Mouse (Mus musculus): Measurements from ENCODE around the gene Hbq1b. TPM values are rescaled to one million over a fixed set of nuclear protein-coding genes. Genes with fewer than 3 reads are reported as not detected.

The Hbq1b gene
- 1 to 10 TPM; 1.6 to 4.3 TPM for total RNA-seq (2021)

- DNase-seq (ENCODE audit: extremely low spot score in 1 of 2, low spot score in 1 of 2): peak; percentile 69 to 81
Observed at GRCm38 (mm10) chr11:32286695-32287492, at the start of gene Hbq1b. Hbq1b (plus strand) TSS chr11:32286965.

- no peak for DNase-seq (ENCODE audit: extremely low spot score in 1 of 2, low spot score in 1 of 2)
Observed at GRCm38 (mm10) chr11:32237411-32237795, 49.4 kb upstream of the Hbq1b start.

- peak; percentile 73 to 74 for DNase-seq (ENCODE audit: extremely low spot score in 1 of 2, low spot score in 1 of 2)
Observed at GRCm38 (mm10) chr11:32238093-32238860, 48.5 kb upstream of the Hbq1b start.

DNA sequence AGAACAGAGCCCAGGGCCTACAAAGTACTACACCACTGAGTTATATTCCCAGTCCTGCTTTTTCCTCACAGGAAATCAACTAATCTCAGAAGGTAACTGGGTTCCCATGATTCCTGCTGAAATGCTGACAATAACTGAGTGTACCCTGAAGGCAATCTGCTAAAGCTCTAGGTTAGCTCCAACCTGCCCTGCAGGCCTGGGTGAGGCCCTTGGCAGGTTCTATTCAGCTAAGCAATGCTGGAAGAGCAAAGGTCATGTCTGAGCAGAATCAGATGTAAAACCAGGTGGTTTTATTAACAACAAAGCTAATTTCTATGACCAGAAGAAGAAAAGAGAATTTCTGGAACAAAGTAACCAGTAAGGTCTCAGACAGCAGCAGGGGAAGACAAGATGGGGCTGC, 45.4 kb upstream of the Hbq1b start:
- no peak for DNase-seq (ENCODE audit: extremely low spot score in 1 of 2, low spot score in 1 of 2)

- no peak for DNase-seq (ENCODE audit: extremely low spot score in 1 of 2, low spot score in 1 of 2)
Observed at GRCm38 (mm10) chr11:32242209-32242608, 44.6 kb upstream of the Hbq1b start.

DNA sequence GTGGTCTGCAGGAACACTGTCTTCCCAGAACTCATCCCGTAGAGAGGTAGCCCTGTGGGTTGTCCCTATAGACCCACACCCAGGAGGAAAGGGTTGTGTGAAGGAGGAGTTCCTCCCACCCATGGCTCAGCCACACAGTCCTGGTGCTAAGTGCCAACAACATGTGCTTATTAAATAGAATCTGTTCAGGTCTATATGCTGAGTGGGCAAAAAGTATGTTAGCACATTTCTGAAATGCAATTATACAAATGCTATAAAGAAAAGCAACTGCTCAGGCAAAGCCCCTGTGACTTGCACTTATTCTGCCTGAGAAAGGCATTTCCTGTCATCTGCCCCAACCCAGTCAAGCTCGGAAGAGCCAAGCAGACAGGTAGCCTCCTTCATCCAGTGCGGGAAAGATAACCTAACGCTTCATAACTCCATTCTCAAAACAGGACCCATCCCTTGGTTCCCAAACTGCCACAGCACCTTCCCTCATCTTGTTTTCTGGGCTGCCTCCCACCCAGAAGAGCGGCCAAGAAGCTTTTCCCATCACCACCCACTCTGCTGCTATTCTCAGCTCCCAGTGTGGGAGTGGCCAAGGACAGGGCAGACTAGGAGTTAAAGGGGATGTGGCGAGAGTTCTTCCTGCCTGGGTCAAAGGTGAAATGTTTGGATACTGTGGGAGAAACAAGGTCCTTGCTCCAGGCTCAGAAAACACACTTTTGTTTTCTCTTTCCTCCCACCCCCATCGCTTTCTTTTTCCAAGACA, 43.4 kb upstream of the Hbq1b start:
- DNase-seq (ENCODE audit: extremely low spot score in 1 of 2, low spot score in 1 of 2): no peak

DNA sequence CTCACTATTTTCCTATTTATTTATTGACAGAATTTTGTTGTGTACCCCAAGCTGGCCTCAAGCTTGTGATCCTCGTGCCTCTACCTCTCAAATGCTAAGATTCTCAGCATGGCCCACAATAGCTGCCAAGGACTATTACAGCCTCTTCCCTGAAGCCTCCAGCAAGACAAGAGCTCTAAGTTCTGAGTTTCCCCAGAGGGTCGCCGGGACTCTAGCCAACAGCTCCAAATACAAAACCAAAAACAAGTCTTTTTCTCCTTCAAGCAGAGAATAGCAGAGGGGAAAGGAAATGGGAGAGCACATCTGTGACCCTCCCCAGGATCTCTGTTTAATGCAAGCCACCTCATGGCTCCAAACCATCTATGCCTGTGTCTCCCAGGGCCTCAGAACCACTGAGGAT, 42.7 kb upstream of the Hbq1b start:
- DNase-seq (ENCODE audit: extremely low spot score in 1 of 2, low spot score in 1 of 2): no peak

GRCm38 (mm10) chr11:32244617-32245016, 42.1 kb upstream of the Hbq1b start:
- no peak for DNase-seq (ENCODE audit: extremely low spot score in 1 of 2, low spot score in 1 of 2)

DNA sequence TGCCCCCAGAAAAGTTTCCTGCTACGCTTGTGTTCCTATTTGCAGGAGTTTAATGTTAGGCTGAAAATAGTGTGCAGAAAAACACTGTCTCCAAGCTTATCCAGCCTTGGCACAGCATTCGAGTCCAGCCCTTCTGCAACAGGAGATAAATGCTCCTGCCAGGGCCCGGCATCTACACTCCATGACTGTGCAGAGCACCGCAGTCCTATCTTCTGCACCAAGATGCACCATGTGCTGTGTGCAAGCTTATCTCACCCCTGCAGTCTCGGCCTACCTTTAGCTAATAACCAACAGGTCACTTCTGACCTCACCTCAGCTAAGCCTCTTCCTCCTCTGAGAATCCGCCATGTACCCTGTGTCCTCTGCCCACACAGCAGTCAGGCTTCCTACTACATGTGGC, 41.2 kb upstream of the Hbq1b start:
- no peak for DNase-seq (ENCODE audit: extremely low spot score in 1 of 2, low spot score in 1 of 2)

DNA sequence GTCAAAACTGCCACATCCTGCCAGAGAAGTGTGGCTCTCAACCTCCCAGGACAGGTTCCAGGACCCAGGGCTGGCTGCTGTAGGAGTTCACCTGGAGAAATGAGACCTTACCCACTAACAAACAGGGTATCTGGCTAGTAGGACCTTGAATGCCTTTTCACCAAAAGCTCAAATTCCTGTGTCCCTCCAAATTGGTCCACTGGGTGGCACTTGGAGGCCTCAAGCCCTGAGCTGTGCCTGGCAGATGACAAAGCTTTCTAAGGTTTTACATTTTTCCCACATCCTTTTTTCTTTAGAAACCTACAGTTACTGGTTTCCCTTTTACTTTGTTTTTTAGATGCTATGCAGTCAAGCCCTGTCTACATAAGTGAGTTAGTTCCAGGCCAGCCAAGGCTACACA, 39.7 kb upstream of the Hbq1b start:
- DNase-seq (ENCODE audit: extremely low spot score in 1 of 2, low spot score in 1 of 2): no peak

GRCm38 (mm10) chr11:32248350-32248749, 38.4 kb upstream of the Hbq1b start:
- no peak for DNase-seq (ENCODE audit: extremely low spot score in 1 of 2, low spot score in 1 of 2)

DNA sequence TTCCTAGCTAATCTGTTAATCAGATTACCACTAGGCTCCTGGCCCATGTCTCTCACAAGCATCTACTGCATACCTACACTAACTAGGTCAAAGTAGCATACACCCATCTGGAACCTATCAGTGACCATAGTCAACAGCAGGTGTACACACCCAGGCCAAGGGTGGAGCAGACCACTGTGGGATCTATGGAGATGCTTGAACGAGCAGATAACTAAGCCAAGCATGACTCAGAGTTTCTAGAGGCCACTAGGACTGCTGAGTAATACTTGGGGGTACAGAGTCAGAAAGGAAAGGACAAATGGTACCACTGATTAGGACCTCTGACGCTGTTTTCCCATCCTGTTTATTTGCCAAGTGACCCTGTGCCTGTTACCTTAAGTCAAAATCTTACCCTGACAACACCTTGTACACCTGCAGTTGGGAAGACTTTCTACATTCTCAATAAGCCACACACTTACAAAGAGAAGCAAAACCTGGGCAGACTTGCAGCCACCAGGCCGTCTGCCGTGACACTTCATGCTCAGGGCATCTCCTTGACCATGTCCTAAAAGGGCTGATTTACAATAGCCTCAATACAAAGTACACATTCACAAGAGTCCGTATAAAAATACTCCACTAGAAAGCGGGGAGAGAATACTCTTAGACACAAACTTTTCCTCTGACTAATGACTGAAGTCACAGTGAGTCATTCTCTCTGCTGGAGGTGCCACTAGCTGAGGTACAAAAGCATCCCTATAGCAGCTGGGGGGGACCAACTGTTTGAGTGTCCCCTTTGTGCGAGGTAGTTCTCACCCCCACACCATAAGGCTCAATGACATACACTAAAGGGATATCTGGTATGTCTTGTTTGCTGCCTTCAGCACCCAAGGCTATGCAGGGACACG, 35.6 kb upstream of the Hbq1b start:
- no peak for DNase-seq (ENCODE audit: extremely low spot score in 1 of 2, low spot score in 1 of 2)

GRCm38 (mm10) chr11:32253121-32253520, 33.6 kb upstream of the Hbq1b start:
- DNase-seq (ENCODE audit: extremely low spot score in 1 of 2, low spot score in 1 of 2): no peak

DNA sequence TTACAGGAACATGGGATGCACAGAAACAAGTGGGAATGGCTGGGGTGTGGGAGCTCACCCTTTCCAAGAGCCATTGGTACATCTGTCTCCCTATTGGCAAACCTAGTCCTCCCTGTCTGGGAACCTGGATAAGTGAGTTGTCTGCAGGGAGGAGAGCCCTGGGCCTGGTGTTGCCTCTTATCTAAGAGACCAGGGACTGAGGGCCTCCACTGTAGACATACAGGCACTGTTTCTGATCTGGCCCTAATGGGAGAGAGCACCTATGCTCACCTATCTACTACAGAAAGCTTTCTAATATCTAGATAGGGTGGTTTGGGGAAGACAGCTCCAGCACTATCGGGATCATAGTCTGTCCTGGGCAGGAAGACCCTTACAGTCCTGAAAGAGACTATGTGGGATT, 30.6 kb upstream of the Hbq1b start:
- DNase-seq (ENCODE audit: extremely low spot score in 1 of 2, low spot score in 1 of 2): no peak

DNA sequence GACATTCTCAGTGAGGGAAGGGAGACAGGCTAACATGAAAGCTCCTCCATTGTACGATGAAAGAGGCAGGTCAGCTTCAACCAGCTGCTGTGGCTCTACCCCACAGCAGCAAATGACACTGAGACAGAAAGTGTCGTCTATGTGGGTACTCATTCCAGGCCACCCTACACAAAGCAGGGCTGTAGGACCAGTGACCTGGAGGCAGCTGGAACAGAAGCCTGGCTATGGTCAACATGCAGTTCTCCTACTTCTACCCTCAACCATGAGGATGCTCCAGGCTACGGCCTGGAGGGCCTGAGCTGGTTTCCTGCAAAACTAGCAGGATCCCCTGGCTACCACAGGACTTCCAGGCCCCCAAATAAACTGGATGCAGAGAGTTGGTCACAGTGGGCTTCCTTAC, 30.2 kb upstream of the Hbq1b start:
- no peak for DNase-seq (ENCODE audit: extremely low spot score in 1 of 2, low spot score in 1 of 2)

DNA sequence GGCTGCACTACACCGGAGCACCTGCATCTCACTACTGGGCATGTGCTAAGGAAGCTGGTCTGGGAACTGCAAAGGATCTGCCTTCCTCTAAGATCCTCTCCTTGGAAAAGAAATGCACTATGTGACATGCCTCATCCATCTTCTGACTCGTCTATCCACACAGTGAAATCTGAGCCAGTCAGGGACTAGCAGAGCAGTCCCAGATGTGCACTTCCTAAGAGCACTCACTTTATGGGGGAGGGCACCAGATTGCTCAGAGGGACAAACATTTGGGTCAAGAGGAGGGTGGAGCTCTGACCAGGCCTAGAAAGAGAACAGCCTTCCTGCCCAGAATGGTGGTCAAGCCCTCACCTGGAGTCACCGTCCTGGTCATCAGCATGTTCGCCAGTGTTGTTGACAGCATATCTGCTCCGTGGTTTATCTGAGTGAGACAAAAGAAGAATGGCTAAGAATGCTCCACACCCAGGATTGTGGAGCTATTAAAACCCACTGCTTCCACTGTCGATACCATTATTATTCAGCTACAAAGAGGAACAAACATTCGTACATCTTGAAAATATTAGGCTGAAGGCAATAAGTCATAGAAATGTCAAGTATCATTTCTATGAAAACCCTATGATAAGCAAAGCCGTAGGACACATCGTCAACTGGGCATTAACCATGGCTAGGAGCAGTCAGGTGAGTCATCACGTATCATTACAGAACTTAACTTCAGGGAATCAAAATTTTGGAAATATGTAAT, 23.9 kb upstream of the Hbq1b start:
- DNase-seq (ENCODE audit: extremely low spot score in 1 of 2, low spot score in 1 of 2): no peak

DNA sequence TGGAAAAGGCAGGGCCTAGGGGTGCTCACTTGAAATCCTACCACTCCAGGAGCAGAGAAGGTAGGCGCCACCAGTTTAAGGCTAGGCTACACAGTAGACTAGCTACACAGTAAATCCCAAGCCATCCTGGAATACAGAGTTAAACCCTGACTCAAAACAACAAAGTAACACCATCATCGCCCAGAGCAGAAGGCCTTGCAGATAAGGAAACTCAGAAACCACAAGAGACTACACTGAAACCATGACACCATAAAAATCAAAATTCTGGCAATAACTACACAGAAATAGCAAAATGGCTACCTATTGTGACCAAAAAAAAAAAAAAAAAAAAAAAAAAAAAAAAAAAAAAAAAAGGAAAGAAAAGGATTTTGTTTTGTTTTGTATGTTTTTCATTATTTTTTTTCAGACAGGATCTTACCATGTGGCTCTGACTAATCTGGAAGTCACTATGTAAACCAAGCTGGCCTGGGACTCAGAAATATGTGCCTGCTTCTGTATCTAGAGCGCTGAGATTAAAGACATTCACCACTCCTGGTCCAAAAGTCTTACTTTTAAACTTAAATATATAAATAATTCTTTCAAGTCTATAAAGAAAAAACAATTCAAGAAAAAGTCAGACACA, 21.5 kb upstream of the Hbq1b start:
- no peak for DNase-seq (ENCODE audit: extremely low spot score in 1 of 2, low spot score in 1 of 2)

DNA sequence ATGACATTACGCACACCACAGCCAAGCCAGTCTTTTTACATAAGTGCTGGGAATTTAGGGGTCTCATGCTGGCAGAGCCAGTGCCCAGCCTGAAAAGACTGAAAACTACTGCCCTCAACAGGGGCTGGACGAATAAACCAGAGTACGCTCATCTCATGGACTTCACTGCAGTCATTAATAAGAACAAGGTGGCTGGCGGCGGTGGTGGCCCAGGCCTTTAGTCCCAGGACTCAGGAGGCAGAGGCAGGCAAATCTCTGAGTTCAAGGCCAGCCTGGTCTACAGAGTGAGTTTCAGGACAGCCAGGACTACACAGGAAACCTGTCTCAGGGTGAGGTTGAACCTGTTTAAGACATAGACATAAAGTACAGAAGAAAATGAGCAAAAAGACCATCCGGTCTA, 20.6 kb upstream of the Hbq1b start:
- no peak for DNase-seq (ENCODE audit: extremely low spot score in 1 of 2, low spot score in 1 of 2)

DNA sequence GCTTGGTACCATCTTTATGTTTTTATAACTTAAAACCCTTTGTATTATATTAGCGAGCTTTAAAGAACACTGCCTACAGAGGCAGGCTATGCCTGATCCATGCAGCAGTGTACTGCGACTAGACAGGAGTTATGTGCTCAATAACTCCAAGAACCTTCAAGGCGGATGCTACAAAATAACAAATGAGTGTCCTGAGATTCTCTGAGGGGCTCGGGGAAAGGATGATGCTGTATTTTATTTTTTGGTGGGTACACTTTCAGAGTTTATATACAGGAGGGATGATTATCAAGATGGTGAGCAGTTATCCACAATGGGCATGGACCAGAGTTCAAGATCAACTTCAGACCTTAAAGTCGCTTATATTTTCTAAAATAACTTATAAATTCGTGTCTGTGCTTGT, 20.0 kb upstream of the Hbq1b start:
- no peak for DNase-seq (ENCODE audit: extremely low spot score in 1 of 2, low spot score in 1 of 2)
